In the genomic region with DNA sequence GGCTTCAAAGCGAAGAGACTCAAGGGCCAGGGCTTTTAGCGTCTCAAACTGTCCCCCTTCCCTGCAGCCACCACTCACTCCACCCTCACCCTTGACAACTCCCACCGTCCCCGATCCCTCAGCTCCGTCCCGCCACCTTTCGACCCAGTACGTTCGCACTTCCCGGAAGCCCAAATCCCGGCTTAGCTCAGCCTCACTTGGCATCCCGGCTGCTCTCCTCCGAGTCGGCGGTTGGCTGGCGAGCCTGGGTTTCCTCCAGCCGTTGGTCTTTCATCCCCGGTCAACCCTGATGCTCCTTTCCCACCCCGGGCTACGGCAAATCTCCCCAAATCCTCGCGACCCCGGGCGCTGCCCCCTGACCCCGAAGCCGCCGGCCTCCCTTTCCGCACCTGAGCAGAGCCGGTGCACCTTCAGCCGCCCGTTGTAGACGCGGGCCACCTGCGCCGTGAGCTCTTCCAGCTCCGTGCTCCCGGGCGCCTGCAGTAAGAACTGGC, we compare ENCODE assay signal across 8 mouse cellular contexts. TPM values are rescaled to one million over a fixed set of nuclear protein-coding genes. Genes with fewer than 3 reads are reported as not detected.
DNase-seq lines count a peak whose midpoint lies in the region; ATAC-seq and TF ChIP-seq lines count a peak whose summit lies in the region.

No protein-coding gene starts in this region.

- WGBS in intestine, embryonic 14.5 days: 2% methylated on average over 38 of the region's 38 CpGs
- under 1% methylated on average over 38 of the region's 38 CpGs for WGBS in liver, embryonic 12.5 days (ENCODE audit: insufficient replicate concordance)
- under 1% methylated on average over 38 of the region's 38 CpGs for WGBS in midbrain, postnatal 0 days

- TF ChIP-seq CTCF in midbrain, postnatal 0 days (IDR thresholded peaks at IDR 0.05): peak; percentile 17; the same call in 1 of the 2 replicates

- H3K4me2 ChIP-seq in intestine, embryonic 14.5 days (ENCODE audit: low read length): peak overlapping the region; percentile 78
- peak overlapping the region; percentile 92 for H3K4me2 ChIP-seq in liver, embryonic 12.5 days
- H3K4me2 ChIP-seq in midbrain, postnatal 0 days (ENCODE audit: low read depth, low read length, poor library complexity, severe bottlenecking): peak overlapping the region; percentile 73

- no peaks in the 10 kb centered on the region for H3K27me3 ChIP-seq in intestine, embryonic 14.5 days (replicated peaks; ENCODE audit: control insufficient read depth, insufficient read depth, low read length)
- no peaks in the 10 kb centered on the region for H3K27me3 ChIP-seq in liver, embryonic 12.5 days (replicated peaks)
- no peaks in the 10 kb centered on the region for H3K27me3 ChIP-seq in midbrain, postnatal 0 days (ENCODE audit: insufficient read depth, low read length)

- DNase-seq in 3T3-L1 (ENCODE audit: low read depth, low spot score) (peak; percentile 76), ES-E14 (ENCODE audit: low read depth, low spot score) (no peak)
- peak; percentile 42 for DNase-seq in c-Kit-positive CD71-positive TER-119-positive erythroid progenitor cells, embryonic 14.5 days (ENCODE audit: low spot score)
- peak; percentile 74 for DNase-seq in gastrocnemius, postnatal 14 days
- no peak for DNase-seq in intestine, embryonic 14.5 days (ENCODE audit: low spot score)
- peak; percentile 58 for DNase-seq in midbrain, postnatal 0 days (ENCODE audit: low spot score)
- DNase-seq in thymus, postnatal 0 days (ENCODE audit: low spot score): no peak

- intact Hi-C loops in gastrocnemius, postnatal 14 days (cut with DNase I; ENCODE audit: low total_unique reads): no loop called here

- H3K9ac ChIP-seq in ES-E14 (ENCODE audit: insufficient read depth, low read depth, low read length, poor library complexity, severe bottlenecking): peak overlapping the region; percentile 92
- H3K9ac ChIP-seq in intestine, embryonic 14.5 days (ENCODE audit: low read length): peak overlapping the region; percentile 73
- H3K9ac ChIP-seq in liver, embryonic 12.5 days: peak overlapping the region; percentile 88
- H3K9ac ChIP-seq in midbrain, postnatal 0 days (replicated peaks; ENCODE audit: low read length, poor library complexity, severe bottlenecking): peak overlapping the region; percentile 86

- peaks cover 0 to 2% of the 10 kb centered on the region in 2 experiments; a peak in 1 of 4 replicates for H3K4me1 ChIP-seq in ES-E14 (ENCODE audit: control insufficient read depth in 2 of 2, insufficient read depth in 2 of 2, low read length in 2 of 2, poor library complexity in 1 of 2)
- H3K4me1 ChIP-seq in intestine, embryonic 14.5 days (replicated peaks; ENCODE audit: control insufficient read depth, insufficient read depth, low read length): no peaks in the 10 kb centered on the region
- peaks cover 12% of the 10 kb centered on the region for H3K4me1 ChIP-seq in liver, embryonic 12.5 days
- H3K4me1 ChIP-seq in midbrain, postnatal 0 days (ENCODE audit: insufficient read depth, low read length): no peaks in the 10 kb centered on the region

- peak overlapping the region; percentile 69 to 92 for H3K4me3 ChIP-seq in ES-E14 (ENCODE audit: insufficient read depth in 1 of 2, low read depth in 1 of 2, low read length in 2 of 2, poor library complexity in 1 of 2, severe bottlenecking in 1 of 2)
- H3K4me3 ChIP-seq in intestine, embryonic 14.5 days (ENCODE audit: low read depth, low read length): peak overlapping the region; percentile 83
- peak overlapping the region; percentile 81 for H3K4me3 ChIP-seq in liver, embryonic 12.5 days
- peak overlapping the region; percentile 80 for H3K4me3 ChIP-seq in midbrain, postnatal 0 days (ENCODE audit: low read depth, low read length)

- H3K27ac ChIP-seq in ES-E14 (ENCODE audit: insufficient read depth, low read depth, low read length, poor library complexity, severe bottlenecking): peak overlapping the region; percentile 45; the same call in 1 of the 2 replicates
- peak overlapping the region; percentile 75 for H3K27ac ChIP-seq in intestine, embryonic 14.5 days (ENCODE audit: low read depth)
- peak overlapping the region; percentile 83 for H3K27ac ChIP-seq in liver, embryonic 12.5 days
- peak overlapping the region; percentile 88 for H3K27ac ChIP-seq in midbrain, postnatal 0 days (ENCODE audit: low read depth, low read length)

- H3K36me3 ChIP-seq in ES-E14 (ENCODE audit: control insufficient read depth, insufficient read depth, low read length, poor library complexity, severe bottlenecking): peaks cover 2% of the 10 kb centered on the region; the same call in 1 of the 2 replicates
- peaks cover 10% of the 10 kb centered on the region for H3K36me3 ChIP-seq in intestine, embryonic 14.5 days (ENCODE audit: control insufficient read depth, insufficient read depth, low read length)
- peaks cover 23% of the 10 kb centered on the region for H3K36me3 ChIP-seq in liver, embryonic 12.5 days
- peaks cover 28% of the 10 kb centered on the region for H3K36me3 ChIP-seq in midbrain, postnatal 0 days (ENCODE audit: insufficient read depth, low read length)

- in situ Hi-C loops in ES-E14 (cut with MboI; ENCODE audit: low sequenced_read_pairs in 2 of 2, unreplicated experiment in 2 of 2): no loop called here

- no peaks in the 10 kb centered on the region for H3K9me3 ChIP-seq in ES-E14 (ENCODE audit: control insufficient read depth, insufficient read depth, low read depth, low read length)
- no peaks in the 10 kb centered on the region for H3K9me3 ChIP-seq in intestine, embryonic 14.5 days (ENCODE audit: control insufficient read depth, low read length)
- no peaks in the 10 kb centered on the region for H3K9me3 ChIP-seq in liver, embryonic 12.5 days (replicated peaks)
- no peaks in the 10 kb centered on the region for H3K9me3 ChIP-seq in midbrain, postnatal 0 days (ENCODE audit: low read length)

- peak; percentile 75 for ATAC-seq in intestine, embryonic 14.5 days (replicated peaks; ENCODE audit: low FRiP score, low TSS enrichment, low read depth)
- ATAC-seq in liver, embryonic 12.5 days: peak; percentile 77
- peak; percentile 48 for ATAC-seq in midbrain, postnatal 0 days (ENCODE audit: low FRiP score)

TF ChIP-seq in ES-E14, 5 proteins besides CTCF, POLR2A, EP300 and RAD21:
- TF ChIP-seq CHD2 (IDR thresholded peaks at IDR 0.05; ENCODE audit: low read depth, low read length) (no peak; the same call in 1 of the 2 replicates), ZNF384 (IDR thresholded peaks at IDR 0.05; ENCODE audit: low read depth, low read length) (no peak), HCFC1 (IDR thresholded peaks at IDR 0.05; ENCODE audit: borderline replicate concordance, insufficient read depth, low read length) (no peak), ZC3H11A (IDR thresholded peaks at IDR 0.05; ENCODE audit: borderline replicate concordance, low read depth, low read length) (no peak), MAFK (IDR thresholded peaks at IDR 0.05; ENCODE audit: insufficient read depth, low read depth, low read length) (no peak)
TF ChIP-seq in ES-E14: peak in this region for 0.

RNA-seq across cellular contexts. Expression of gene Cfap298, which starts 0.7 kb away (rescaled TPM):
- 26.1 and 26.8 TPM in 2 replicates for total RNA-seq in ES-E14 (2012; rRNA removed)
- total RNA-seq in gastrocnemius, postnatal 14 days (2021): 10 to 100 TPM; 22.4 to 26.8 TPM
- 35.7 and 38.4 TPM in 2 replicates for polyA plus RNA-seq in intestine, embryonic 14.5 days (2014; fragmentation: Nextera tagmentation; extraction: Ambion mirVana)
- polyA plus RNA-seq in liver, embryonic 12.5 days (2016; fragmentation: Nextera tagmentation; extraction: Ambion mirVana): 41.4 and 44.0 TPM in 2 replicates
- 19.0 and 26.5 TPM in 2 replicates for total RNA-seq in midbrain, postnatal 0 days (2014; rRNA removed)
- polyA plus RNA-seq in midbrain, postnatal 0 days (2015; fragmentation: Nextera tagmentation; extraction: Ambion mirVana): 65.1 and 66.2 TPM in 2 replicates
- polyA plus RNA-seq in thymus, postnatal 0 days (2015; fragmentation: Nextera tagmentation; extraction: Ambion mirVana): 61.4 and 62.9 TPM in 2 replicates

Comparison
In these comparisons a context has a peak if more than half of its experiments do, and no peak if none do; other contexts are left out.
1. DNase-seq: peak in 3T3-L1 (single experiment), c-Kit-positive CD71-positive TER-119-positive erythroid progenitor cells, embryonic 14.5 days (single experiment), gastrocnemius, postnatal 14 days (single experiment) and midbrain, postnatal 0 days (single experiment); none in ES-E14 (single experiment), intestine, embryonic 14.5 days (single experiment) and thymus, postnatal 0 days (single experiment).
2. Peak in every context shown above with its lines, with median percentiles within 50 percentile points of each other: H3K27ac ChIP-seq, H3K4me3 ChIP-seq, H3K9ac ChIP-seq, ATAC-seq and H3K4me2 ChIP-seq.